10 mouse cellular contexts compared by ENCODE assay signal in genomic region chr7:112779636-112780035, GRCm38 (mm10).
DNase-seq lines count a peak whose midpoint lies in the region; ATAC-seq and TF ChIP-seq lines count a peak whose summit lies in the region.
"Had no signal": no experiment of that assay in that cellular context is flagged by ENCODE, and none has a peak within 500 bp of the region (broad histone marks: within the 10 kb centered on the region; RNA-seq: fewer than 3 reads in every experiment).

No protein-coding gene starts in this region.

- H3K4me2 ChIP-seq in kidney, embryonic 14.5 days (replicated peaks; ENCODE audit: low read depth, low read length), result no peak overlapping the region
- H3K4me2 ChIP-seq in forebrain, embryonic 15.5 days (replicated peaks), result no peak overlapping the region
- H3K4me2 ChIP-seq in intestine, embryonic 16.5 days (ENCODE audit: low read depth, low read length), result no peak overlapping the region
- H3K4me2 ChIP-seq in neural tube, embryonic 14.5 days (ENCODE audit: low read depth, low read length), result no peak overlapping the region
- no peak overlapping the region for H3K4me2 ChIP-seq in stomach, postnatal 0 days (replicated peaks; ENCODE audit: low read depth)
- H3K4me2 ChIP-seq: embryonic facial prominence, embryonic 15.5 days; lung, embryonic 15.5 days had no signal

- intact Hi-C loops in gastrocnemius, postnatal 36 days (cut with DNase I), result no loop called here

- H3K27me3 ChIP-seq in kidney, embryonic 14.5 days (ENCODE audit: control insufficient read depth, insufficient read depth, low read length), result no peaks in the 10 kb centered on the region
- no peaks in the 10 kb centered on the region for H3K27me3 ChIP-seq in kidney, adult 2 months (replicated peaks; ENCODE audit: control insufficient read depth, insufficient read depth, low read length)
- no peaks in the 10 kb centered on the region for H3K27me3 ChIP-seq in forebrain, embryonic 15.5 days
- H3K27me3 ChIP-seq in intestine, embryonic 16.5 days (replicated peaks; ENCODE audit: control insufficient read depth, insufficient read depth, low read length), result no peaks in the 10 kb centered on the region
- H3K27me3 ChIP-seq in neural tube, embryonic 14.5 days (ENCODE audit: control insufficient read depth, insufficient read depth, low read length), result no peaks in the 10 kb centered on the region
- H3K27me3 ChIP-seq in stomach, postnatal 0 days (ENCODE audit: control insufficient read depth, insufficient read depth, low read length), result no peaks in the 10 kb centered on the region
- H3K27me3 ChIP-seq: embryonic facial prominence, embryonic 15.5 days; lung, embryonic 15.5 days had no signal

- WGBS in kidney, embryonic 14.5 days, result 24% methylated on average over 6 of the region's 6 CpGs
- WGBS in kidney, adult 2 months, result 75% methylated on average over 6 of the region's 6 CpGs
- 30% methylated on average over 6 of the region's 6 CpGs for WGBS in forebrain, embryonic 15.5 days
- WGBS in intestine, embryonic 16.5 days, result 47% methylated on average over 6 of the region's 6 CpGs
- WGBS in neural tube, embryonic 14.5 days, result 19% methylated on average over 6 of the region's 6 CpGs
- 62% methylated on average over 6 of the region's 6 CpGs for WGBS in stomach, postnatal 0 days

- peak; percentile 40 for ATAC-seq in kidney, embryonic 14.5 days (ENCODE audit: low FRiP score, low TSS enrichment)
- peak; percentile 75 for ATAC-seq in forebrain, embryonic 15.5 days (replicated peaks)
- ATAC-seq in intestine, embryonic 16.5 days, result peak; percentile 22; the same call in 1 of the 2 replicates
- ATAC-seq in neural tube, embryonic 14.5 days (ENCODE audit: low read depth), result peak; percentile 87
- ATAC-seq in stomach, postnatal 0 days (ENCODE audit: low FRiP score, low TSS enrichment), result no peak

- no peak for TF ChIP-seq CTCF in kidney, adult 2 months (conservative IDR thresholded peaks at IDR 0.05; ENCODE audit: insufficient read depth, insufficient read length, low read depth, low read length)
- TF ChIP-seq CTCF in stomach, postnatal 0 days (IDR thresholded peaks at IDR 0.05; ENCODE audit: low read depth), result no peak

- peaks cover 29% of the 10 kb centered on the region for H3K4me1 ChIP-seq in kidney, embryonic 14.5 days (ENCODE audit: control insufficient read depth, insufficient read depth, low read length)
- H3K4me1 ChIP-seq in kidney, adult 2 months (ENCODE audit: control insufficient read depth, insufficient read depth, low read length), result no peaks in the 10 kb centered on the region
- peaks cover 34% of the 10 kb centered on the region for H3K4me1 ChIP-seq in forebrain, embryonic 15.5 days
- peaks cover 30% of the 10 kb centered on the region for H3K4me1 ChIP-seq in intestine, embryonic 16.5 days (ENCODE audit: control insufficient read depth, insufficient read depth, low read length)
- peaks cover 12% of the 10 kb centered on the region; the same call in 1 of the 2 replicates for H3K4me1 ChIP-seq in neural tube, embryonic 14.5 days (ENCODE audit: control insufficient read depth, insufficient read depth, low read length)
- no peaks in the 10 kb centered on the region for H3K4me1 ChIP-seq in stomach, postnatal 0 days (replicated peaks; ENCODE audit: control insufficient read depth, insufficient read depth)

- H3K9me3 ChIP-seq in kidney, embryonic 14.5 days (ENCODE audit: control insufficient read depth, low read length), result peaks cover 3% of the 10 kb centered on the region; the same call in 1 of the 2 replicates
- no peaks in the 10 kb centered on the region for H3K9me3 ChIP-seq in forebrain, embryonic 15.5 days
- 0 out of 2 replicates have a peak, but pooled peaks cover 4% of the 10 kb centered on the region for H3K9me3 ChIP-seq in intestine, embryonic 16.5 days (ENCODE audit: control insufficient read depth, low read length)
- no peaks in the 10 kb centered on the region for H3K9me3 ChIP-seq in neural tube, embryonic 14.5 days (ENCODE audit: control insufficient read depth, low read length)
- 0 out of 2 replicates have a peak, but pooled peaks cover 2% of the 10 kb centered on the region for H3K9me3 ChIP-seq in stomach, postnatal 0 days (ENCODE audit: control insufficient read depth, low read length)
- H3K9me3 ChIP-seq: embryonic facial prominence, embryonic 15.5 days; lung, embryonic 15.5 days had no signal

- H3K36me3 ChIP-seq in kidney, embryonic 14.5 days (ENCODE audit: control insufficient read depth, insufficient read depth, low read length), result no peaks in the 10 kb centered on the region
- H3K36me3 ChIP-seq in kidney, adult 2 months (ENCODE audit: control insufficient read depth, insufficient read depth, low read length), result no peaks in the 10 kb centered on the region
- H3K36me3 ChIP-seq in forebrain, embryonic 15.5 days, result no peaks in the 10 kb centered on the region
- H3K36me3 ChIP-seq in intestine, embryonic 16.5 days (ENCODE audit: control insufficient read depth, insufficient read depth, low read length), result no peaks in the 10 kb centered on the region
- no peaks in the 10 kb centered on the region for H3K36me3 ChIP-seq in neural tube, embryonic 14.5 days (ENCODE audit: control insufficient read depth, insufficient read depth, low read length)
- no peaks in the 10 kb centered on the region for H3K36me3 ChIP-seq in stomach, postnatal 0 days (ENCODE audit: control insufficient read depth, insufficient read depth, low read length)
- H3K36me3 ChIP-seq: embryonic facial prominence, embryonic 15.5 days; lung, embryonic 15.5 days had no signal

- peak overlapping the region; percentile 20 for H3K27ac ChIP-seq in kidney, embryonic 14.5 days (ENCODE audit: low read depth, low read length)
- H3K27ac ChIP-seq in kidney, adult 2 months (ENCODE audit: insufficient read depth, low read depth, low read length), result no peak overlapping the region
- H3K27ac ChIP-seq in forebrain, embryonic 15.5 days (replicated peaks), result 0 out of 2 replicates have a peak overlapping the region, but pooled peaks have one; percentile 4
- H3K27ac ChIP-seq in intestine, embryonic 16.5 days (ENCODE audit: low read length), result peak overlapping the region; percentile 33
- H3K27ac ChIP-seq in neural tube, embryonic 14.5 days (ENCODE audit: low read depth, low read length), result no peak overlapping the region; the same call in 1 of the 2 replicates
- no peak overlapping the region for H3K27ac ChIP-seq in stomach, postnatal 0 days (replicated peaks)
- H3K27ac ChIP-seq: embryonic facial prominence, embryonic 15.5 days; lung, embryonic 15.5 days had no signal

- H3K9ac ChIP-seq in kidney, embryonic 14.5 days (ENCODE audit: low read depth, low read length), result no peak overlapping the region; the same call in 1 of the 2 replicates
- no peak overlapping the region for H3K9ac ChIP-seq in forebrain, embryonic 15.5 days (replicated peaks)
- peak overlapping the region; percentile 6; the same call in 1 of the 2 replicates for H3K9ac ChIP-seq in intestine, embryonic 16.5 days (ENCODE audit: low read depth, low read length)
- no peak overlapping the region for H3K9ac ChIP-seq in neural tube, embryonic 14.5 days (replicated peaks; ENCODE audit: low read depth, low read length)
- H3K9ac ChIP-seq in stomach, postnatal 0 days (ENCODE audit: low read length), result no peak overlapping the region
- H3K9ac ChIP-seq: embryonic facial prominence, embryonic 15.5 days; lung, embryonic 15.5 days had no signal

- no peak for TF ChIP-seq POLR2A in kidney, adult 2 months (IDR thresholded peaks at IDR 0.05; ENCODE audit: low read depth, low read length)

- no peak overlapping the region for H3K4me3 ChIP-seq in kidney, embryonic 14.5 days (ENCODE audit: low read length)
- H3K4me3 ChIP-seq in kidney, adult 2 months (ENCODE audit: insufficient read depth, low read depth, low read length), result no peak overlapping the region
- no peak overlapping the region for H3K4me3 ChIP-seq in forebrain, embryonic 15.5 days
- H3K4me3 ChIP-seq in intestine, embryonic 16.5 days (ENCODE audit: low read length), result no peak overlapping the region
- H3K4me3 ChIP-seq in neural tube, embryonic 14.5 days (ENCODE audit: low read depth, low read length), result no peak overlapping the region
- H3K4me3 ChIP-seq in stomach, postnatal 0 days (ENCODE audit: low read depth, low read length), result no peak overlapping the region
- H3K4me3 ChIP-seq: embryonic facial prominence, embryonic 15.5 days; lung, embryonic 15.5 days had no signal

- DNase-seq in kidney, adult 2 months, result no peak
- DNase-seq in gastrocnemius, postnatal 36 days, result no peak
- no peak for DNase-seq in stomach, postnatal 0 days (ENCODE audit: low spot score)
- DNase-seq: layer of hippocampus, adult 9-11 months had no signal

- no peak for TF ChIP-seq EP300 in stomach, postnatal 0 days (optimal IDR thresholded peaks at IDR 0.05)

Comparison
In these comparisons a context has a peak if more than half of its experiments do, and no peak if none do; other contexts are left out.
1. H3K27ac ChIP-seq: peak in kidney, embryonic 14.5 days (single experiment), forebrain, embryonic 15.5 days (single experiment) and intestine, embryonic 16.5 days (single experiment); none in kidney, adult 2 months (single experiment), neural tube, embryonic 14.5 days (single experiment) and stomach, postnatal 0 days (single experiment).